Mouse (Mus musculus): ENCODE measurements around the gene Hopx.
"Not testable (repeated sequence)": the region's sequence is repeated elsewhere in the genome, so short reads cannot be mapped to it uniquely, and the experiment has no call there.

The Hopx gene

GRCm38 (mm10) chr5:77100691-77101090, 14.2 kb downstream of the Hopx start:
- DNase-seq (ENCODE audit: low read depth, low spot score) = no peak

GRCm38 (mm10) chr5:77099997-77100380, 14.9 kb downstream of the Hopx start:
- no peak for DNase-seq (ENCODE audit: low read depth, low spot score)

- no peak for DNase-seq (ENCODE audit: low read depth, low spot score)
Measured at GRCm38 (mm10) chr5:77099317-77099996, 15.5 kb downstream of the Hopx start.

- no peak for DNase-seq (ENCODE audit: low read depth, low spot score)
Measured at GRCm38 (mm10) chr5:77098874-77099273, 16.0 kb downstream of the Hopx start.

- DNase-seq (ENCODE audit: low read depth, low spot score) = no peak
Measured at GRCm38 (mm10) chr5:77097686-77098085, 17.2 kb downstream of the Hopx start.

GRCm38 (mm10) chr5:77096194-77096593, 18.7 kb downstream of the Hopx start:
- not testable (repeated sequence) for DNase-seq (ENCODE audit: low read depth, low spot score)

- no peak for DNase-seq (ENCODE audit: low read depth, low spot score)
Measured at GRCm38 (mm10) chr5:77094510-77095491, 20.1 kb downstream of the Hopx start.

- DNase-seq (ENCODE audit: low read depth, low spot score) = no peak
Measured at GRCm38 (mm10) chr5:77093961-77094360, 21.0 kb downstream of the Hopx start.

- DNase-seq (ENCODE audit: low read depth, low spot score) = no peak
Measured at GRCm38 (mm10) chr5:77092531-77092930, 22.4 kb downstream of the Hopx start.

- no peak for DNase-seq (ENCODE audit: low read depth, low spot score)
Measured at GRCm38 (mm10) chr5:77091923-77092322, 23.0 kb downstream of the Hopx start.

- DNase-seq (ENCODE audit: low read depth, low spot score) = no peak
Measured at GRCm38 (mm10) chr5:77090521-77091096, 24.3 kb downstream of the Hopx start.

GRCm38 (mm10) chr5:77089901-77090300, 25.0 kb downstream of the Hopx start:
- no peak for DNase-seq (ENCODE audit: low read depth, low spot score)

- DNase-seq (ENCODE audit: low read depth, low spot score) = no peak
Measured at GRCm38 (mm10) chr5:77089294-77089693, 25.6 kb downstream of the Hopx start.

GRCm38 (mm10) chr5:77087122-77087521, 27.8 kb downstream of the Hopx start:
- DNase-seq (ENCODE audit: low read depth, low spot score) = no peak

GRCm38 (mm10) chr5:77086541-77086940, 28.4 kb downstream of the Hopx start:
- DNase-seq (ENCODE audit: low read depth, low spot score) = no peak

GRCm38 (mm10) chr5:77085753-77086450, 29.0 kb downstream of the Hopx start:
- no peak for DNase-seq (ENCODE audit: low read depth, low spot score)

- no peak for DNase-seq (ENCODE audit: low read depth, low spot score)
Measured at GRCm38 (mm10) chr5:77084418-77084817, 30.5 kb downstream of the Hopx start.

GRCm38 (mm10) chr5:77082735-77083134, 32.2 kb downstream of the Hopx start:
- no peak for DNase-seq (ENCODE audit: low read depth, low spot score)

- no peak for DNase-seq (ENCODE audit: low read depth, low spot score)
Measured at GRCm38 (mm10) chr5:77080761-77081160, 34.2 kb downstream of the Hopx start.

GRCm38 (mm10) chr5:77075951-77076350, 39.0 kb downstream of the Hopx start:
- no peak for DNase-seq (ENCODE audit: low read depth, low spot score)

GRCm38 (mm10) chr5:77074914-77075313, 40.0 kb downstream of the Hopx start:
- DNase-seq (ENCODE audit: low read depth, low spot score) = no peak

GRCm38 (mm10) chr5:77073794-77074193, 41.1 kb downstream of the Hopx start:
- no peak for DNase-seq (ENCODE audit: low read depth, low spot score)
